Mouse (Mus musculus) olfactory bulb, adult 2 months (tissue): ENCODE measurements around the gene Gabrg3.

ENCODE experiments used
- CTCF ChIP-seq: fragments of 200-500 bp; IDR thresholded peaks from 2 replicates; pipeline ENCODE4 v1.5.1; 2012; ENCODE audit warnings: low read depth, mild to moderate bottlenecking, low read length, moderate library complexity; ENCODE audit not compliant: insufficient read depth
- POLR2A ChIP-seq: fragments of 200-500 bp; IDR thresholded peaks from 2 replicates; pipeline ENCODE4 v1.6.1; 2012; ENCODE audit warnings: mild to moderate bottlenecking, low read depth, low read length, moderate library complexity; ENCODE audit not compliant: insufficient read depth

DNA sequence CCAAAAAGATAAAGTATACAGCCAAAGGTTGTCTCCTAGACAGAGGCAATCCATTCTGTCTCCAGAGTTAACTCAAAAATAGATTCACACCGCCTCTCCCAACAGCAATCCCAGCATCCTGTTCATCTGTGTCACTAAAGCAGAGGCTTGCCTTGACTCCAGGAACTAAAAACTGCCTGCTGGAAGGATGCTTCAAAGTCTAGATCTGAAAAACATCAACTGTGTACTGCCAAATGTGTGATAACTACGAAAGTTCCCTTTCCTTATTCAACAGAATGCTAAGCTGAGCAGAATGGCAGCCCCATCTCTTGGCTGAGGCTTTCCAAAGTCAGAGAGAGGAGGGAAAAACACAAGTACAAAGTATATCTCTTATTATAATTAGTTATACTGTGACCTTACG, 90.3 kb downstream of the Gabrg3 start:
- TF ChIP-seq CTCF (no peak), POLR2A (no peak)
